Comparison of ENCODE assay signal across 8 mouse cellular contexts in the genomic region with DNA sequence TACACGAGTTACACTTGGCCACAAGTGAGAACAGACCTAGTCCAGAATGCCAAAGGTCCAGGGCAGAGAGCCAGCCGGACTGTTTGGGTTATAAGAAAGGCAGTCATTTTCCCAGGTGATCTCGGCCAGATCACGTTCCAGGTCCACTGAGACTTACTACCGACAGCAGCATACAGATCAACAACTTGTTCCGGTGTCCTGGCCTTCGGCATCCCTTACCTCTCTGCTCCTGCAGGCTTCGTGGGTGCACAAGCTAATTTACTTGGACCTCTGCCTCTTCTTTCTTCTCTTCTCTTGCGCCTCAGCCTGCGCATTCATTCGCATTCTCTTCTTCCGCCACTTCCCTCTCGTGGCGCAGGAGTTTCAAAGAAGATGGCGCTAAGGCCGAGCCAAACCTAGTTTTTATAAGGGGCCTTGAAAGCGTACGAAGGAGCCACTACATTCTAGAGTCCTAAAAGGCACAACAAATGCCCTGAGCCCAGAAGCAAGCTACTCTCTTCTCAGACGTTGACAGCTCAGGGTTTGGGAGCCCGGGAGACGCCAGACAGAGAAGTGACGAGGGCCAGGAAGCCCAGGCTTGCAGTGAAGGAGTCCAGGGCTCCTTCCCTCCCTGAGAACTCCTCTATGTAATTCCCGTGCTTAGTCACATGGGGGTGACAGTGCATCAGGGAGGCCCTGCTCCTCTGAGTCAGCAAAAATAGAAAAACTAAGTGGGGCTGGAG. TPM values are rescaled to one million over a fixed set of nuclear protein-coding genes. Genes with fewer than 3 reads are reported as not detected.
DNase-seq lines count a peak whose midpoint lies in the region; ATAC-seq and TF ChIP-seq lines count a peak whose summit lies in the region.

No protein-coding gene starts in this region.

- 4% methylated on average over 23 of the region's 23 CpGs for WGBS in heart, embryonic 11.5 days (ENCODE audit: insufficient replicate concordance)
- 2% methylated on average over 23 of the region's 23 CpGs for WGBS in kidney, embryonic 14.5 days
- WGBS in limb, embryonic 13.5 days: 4% methylated on average over 23 of the region's 23 CpGs
- WGBS in midbrain, embryonic 14.5 days: 4% methylated on average over 23 of the region's 23 CpGs

- peak; percentile 12 to 77; a peak in 2 of 4 replicates for TF ChIP-seq CTCF in CH12.LX (conservative IDR thresholded peaks at IDR 0.05 in 1 of 2, IDR thresholded peaks at IDR 0.05 in 1 of 2; ENCODE audit: low read depth in 2 of 2, low read length in 2 of 2)

- H3K9me3 ChIP-seq in CH12.LX (replicated peaks; ENCODE audit: low read length): no peaks in the 10 kb centered on the region
- peaks cover 7% of the 10 kb centered on the region for H3K9me3 ChIP-seq in erythroblast, embryonic 14.5 days (ENCODE audit: control insufficient read depth, low read length)
- 0 out of 2 replicates have a peak, but pooled peaks cover 2% of the 10 kb centered on the region for H3K9me3 ChIP-seq in heart, embryonic 11.5 days (replicated peaks; ENCODE audit: control insufficient read depth, low read length)
- H3K9me3 ChIP-seq in kidney, embryonic 14.5 days (ENCODE audit: control insufficient read depth, low read length): no peaks in the 10 kb centered on the region
- H3K9me3 ChIP-seq in limb, embryonic 13.5 days: no peaks in the 10 kb centered on the region
- no peaks in the 10 kb centered on the region for H3K9me3 ChIP-seq in midbrain, embryonic 14.5 days (ENCODE audit: control insufficient read depth, low read length)

- H3K4me3 ChIP-seq in CH12.LX (replicated peaks in 1 of 3; ENCODE audit: low read depth in 2 of 3, low read length in 2 of 3, poor library complexity in 1 of 3): no peak overlapping the region
- H3K4me3 ChIP-seq in brown adipose tissue, adult 24 weeks (ENCODE audit: insufficient read depth, low read depth, low read length): peak overlapping the region; percentile 63
- H3K4me3 ChIP-seq in erythroblast, embryonic 14.5 days (replicated peaks): peak overlapping the region; percentile 50
- peak overlapping the region; percentile 41 for H3K4me3 ChIP-seq in heart, embryonic 11.5 days (ENCODE audit: low read depth, low read length)
- H3K4me3 ChIP-seq in kidney, embryonic 14.5 days (ENCODE audit: low read length): peak overlapping the region; percentile 37
- H3K4me3 ChIP-seq in limb, embryonic 13.5 days: peak overlapping the region; percentile 41
- peak overlapping the region; percentile 24 for H3K4me3 ChIP-seq in midbrain, embryonic 14.5 days (replicated peaks; ENCODE audit: low read depth, low read length)

- TF ChIP-seq EP300 in CH12.LX (IDR thresholded peaks at IDR 0.05; ENCODE audit: low read length): no peak

- H3K9ac ChIP-seq in CH12.LX (ENCODE audit: insufficient read depth, low read depth): no peak overlapping the region
- H3K9ac ChIP-seq in heart, embryonic 11.5 days (ENCODE audit: low read depth, low read length): peak overlapping the region; percentile 59
- peak overlapping the region; percentile 51 for H3K9ac ChIP-seq in kidney, embryonic 14.5 days (ENCODE audit: low read depth, low read length)
- peak overlapping the region; percentile 56 for H3K9ac ChIP-seq in limb, embryonic 13.5 days
- no peak overlapping the region; the same call in 1 of the 2 replicates for H3K9ac ChIP-seq in midbrain, embryonic 14.5 days (replicated peaks; ENCODE audit: low read length)

- H3K79me2 ChIP-seq in CH12.LX (replicated peaks; ENCODE audit: control insufficient read depth, extremely low read depth, insufficient read depth, poor library complexity, severe bottlenecking): no peaks in the 10 kb centered on the region

- H3K27me3 ChIP-seq in CH12.LX (replicated peaks): no peaks in the 10 kb centered on the region
- no peaks in the 10 kb centered on the region for H3K27me3 ChIP-seq in erythroblast, embryonic 14.5 days (ENCODE audit: control insufficient read depth)
- H3K27me3 ChIP-seq in heart, embryonic 11.5 days (ENCODE audit: control insufficient read depth, insufficient read depth, low read length): no peaks in the 10 kb centered on the region
- no peaks in the 10 kb centered on the region for H3K27me3 ChIP-seq in kidney, embryonic 14.5 days (ENCODE audit: control insufficient read depth, insufficient read depth, low read length)
- H3K27me3 ChIP-seq in limb, embryonic 13.5 days: no peaks in the 10 kb centered on the region
- no peaks in the 10 kb centered on the region for H3K27me3 ChIP-seq in midbrain, embryonic 14.5 days (ENCODE audit: control insufficient read depth, insufficient read depth, low read length)

- no peak for TF ChIP-seq POLR2A in CH12.LX (IDR thresholded peaks at IDR 0.05; ENCODE audit: low read depth, low read length)

- in situ Hi-C loops in CH12.LX (cut with MboI; ENCODE audit: low pct_ligation_motif_present, low pct_unique_long_range_greater_than_20kb, low sequenced_read_pairs): no loop called here

- TF ChIP-seq RAD21 in CH12.LX (IDR thresholded peaks at IDR 0.05; ENCODE audit: low read depth, low read length): peak; percentile 76

- H3K4me1 ChIP-seq in CH12.LX (ENCODE audit: control insufficient read depth in 1 of 2, insufficient read depth in 2 of 2): 0 out of 4 replicates have a peak, but pooled peaks cover 0 to 3% of the 10 kb centered on the region in 2 experiments
- H3K4me1 ChIP-seq in brown adipose tissue, adult 24 weeks (ENCODE audit: control insufficient read depth, insufficient read depth, insufficient read length, low read length): 0 out of 2 replicates have a peak, but pooled peaks cover 2% of the 10 kb centered on the region
- H3K4me1 ChIP-seq in erythroblast, embryonic 14.5 days (ENCODE audit: control insufficient read depth): peaks cover 23% of the 10 kb centered on the region
- H3K4me1 ChIP-seq in heart, embryonic 11.5 days (ENCODE audit: control insufficient read depth, insufficient read depth, low read length): no peaks in the 10 kb centered on the region
- H3K4me1 ChIP-seq in kidney, embryonic 14.5 days (ENCODE audit: control insufficient read depth, insufficient read depth, low read length): no peaks in the 10 kb centered on the region
- H3K4me1 ChIP-seq in limb, embryonic 13.5 days: no peaks in the 10 kb centered on the region
- peaks cover 6% of the 10 kb centered on the region; the same call in 1 of the 2 replicates for H3K4me1 ChIP-seq in midbrain, embryonic 14.5 days (ENCODE audit: control insufficient read depth, insufficient read depth, low read length)

- H3K36me3 ChIP-seq in CH12.LX (replicated peaks in 1 of 2; ENCODE audit: control insufficient read depth in 1 of 2, insufficient read depth in 1 of 2, low read length in 1 of 2): no peaks in the 10 kb centered on the region
- H3K36me3 ChIP-seq in erythroblast, embryonic 14.5 days (ENCODE audit: control insufficient read depth): no peaks in the 10 kb centered on the region; the same call in 1 of the 2 replicates
- no peaks in the 10 kb centered on the region for H3K36me3 ChIP-seq in heart, embryonic 11.5 days (ENCODE audit: control insufficient read depth, insufficient read depth, low read length)
- no peaks in the 10 kb centered on the region for H3K36me3 ChIP-seq in kidney, embryonic 14.5 days (ENCODE audit: control insufficient read depth, insufficient read depth, low read length)
- H3K36me3 ChIP-seq in limb, embryonic 13.5 days: no peaks in the 10 kb centered on the region
- H3K36me3 ChIP-seq in midbrain, embryonic 14.5 days (ENCODE audit: control insufficient read depth, insufficient read depth, low read length): no peaks in the 10 kb centered on the region

- ATAC-seq in heart, embryonic 11.5 days (replicated peaks; ENCODE audit: insufficient number of reproducible peaks, low FRiP score, low TSS enrichment): peak; percentile 92
- ATAC-seq in kidney, embryonic 14.5 days (ENCODE audit: low FRiP score, low TSS enrichment): peak; percentile 91
- ATAC-seq in limb, embryonic 13.5 days (ENCODE audit: low FRiP score, low read depth): peak; percentile 84; the same call in 1 of the 2 replicates
- ATAC-seq in midbrain, embryonic 14.5 days (ENCODE audit: low FRiP score, low TSS enrichment): no peak; the same call in 1 of the 2 replicates

- no peak overlapping the region for H3K27ac ChIP-seq in CH12.LX (ENCODE audit: insufficient read depth, low read depth)
- H3K27ac ChIP-seq in brown adipose tissue, adult 24 weeks (replicated peaks; ENCODE audit: low read depth, low read length): peak overlapping the region; percentile 78
- H3K27ac ChIP-seq in heart, embryonic 11.5 days (ENCODE audit: low read depth, low read length): peak overlapping the region; percentile 70
- peak overlapping the region; percentile 83 for H3K27ac ChIP-seq in kidney, embryonic 14.5 days (ENCODE audit: low read depth, low read length)
- H3K27ac ChIP-seq in limb, embryonic 13.5 days: peak overlapping the region; percentile 81
- peak overlapping the region; percentile 74 for H3K27ac ChIP-seq in midbrain, embryonic 14.5 days (replicated peaks; ENCODE audit: low read depth, low read length)

- no peak overlapping the region for H3K4me2 ChIP-seq in CH12.LX (ENCODE audit: insufficient read depth, low read depth, poor library complexity, severe bottlenecking)
- H3K4me2 ChIP-seq in heart, embryonic 11.5 days: peak overlapping the region; percentile 63
- peak overlapping the region; percentile 52 for H3K4me2 ChIP-seq in kidney, embryonic 14.5 days (replicated peaks; ENCODE audit: low read depth, low read length)
- peak overlapping the region; percentile 61 for H3K4me2 ChIP-seq in limb, embryonic 13.5 days (replicated peaks)
- H3K4me2 ChIP-seq in midbrain, embryonic 14.5 days (ENCODE audit: low read length): peak overlapping the region; percentile 49

- dilution Hi-C loops in CH12.LX (cut with MboI; ENCODE audit: extremely low pct_ligation_motif_present, extremely low pct_unique_long_range_greater_than_20kb, low sequenced_read_pairs): no loop called here

- peak; percentile 40 for DNase-seq in CH12.LX (ENCODE audit: extremely low read depth)
- peak; percentile 81 for DNase-seq in midbrain, embryonic 14.5 days
- peak; percentile 64 for DNase-seq in spleen, adult 12 weeks (ENCODE audit: low spot score)

RNA-seq across cellular contexts. Expression of a gene that starts 27.2 kb away (rescaled TPM):
- total RNA-seq in CH12.LX (2012; rRNA removed): 13.8 and 14.6 TPM in 2 replicates
- total RNA-seq in CH12.LX (2014; rRNA removed): 11.2 and 11.8 TPM in 2 replicates
- polyA plus RNA-seq in CH12.LX (2012; ENCODE audit: insufficient read length, low read depth): 12.6 and 13.0 TPM in 2 replicates
- polyA plus RNA-seq in brown adipose tissue, adult 24 weeks (2012; ENCODE audit: insufficient read depth, insufficient read length, missing spikeins): 24.0 and 34.1 TPM in 2 replicates
- polyA plus RNA-seq in erythroblast, embryonic 14.5 days (2012): 0.20 and 0.48 TPM in 2 replicates
- 41.8 and 72.1 TPM in 2 replicates for polyA plus RNA-seq in heart, embryonic 11.5 days (2014; fragmentation: Nextera tagmentation; extraction: Ambion mirVana)
- polyA plus RNA-seq in kidney, embryonic 14.5 days (2014; fragmentation: Nextera tagmentation; extraction: Ambion mirVana): 71.2 and 93.6 TPM in 2 replicates
- polyA plus RNA-seq in limb, embryonic 13.5 days (2015; fragmentation: Nextera tagmentation; extraction: Ambion mirVana): 80.4 and 82.4 TPM in 2 replicates
- polyA plus RNA-seq in midbrain, embryonic 14.5 days (2014; fragmentation: Nextera tagmentation; extraction: Ambion mirVana): 72.6 and 76.6 TPM in 2 replicates

RNA-seq across cellular contexts. Expression of a gene that starts 29.9 kb away (rescaled TPM):
- not detected in 2 replicates for total RNA-seq in CH12.LX (2012; rRNA removed)
- not detected in 2 replicates for total RNA-seq in CH12.LX (2014; rRNA removed)
- not detected in 2 replicates for polyA plus RNA-seq in CH12.LX (2012; ENCODE audit: insufficient read length, low read depth)
- polyA plus RNA-seq in brown adipose tissue, adult 24 weeks (2012; ENCODE audit: insufficient read depth, insufficient read length, missing spikeins): not detected in 2 replicates
- polyA plus RNA-seq in erythroblast, embryonic 14.5 days (2012): 0.05 and 0.07 TPM in 2 replicates
- 0.56 and 0.64 TPM in 2 replicates for polyA plus RNA-seq in heart, embryonic 11.5 days (2014; fragmentation: Nextera tagmentation; extraction: Ambion mirVana)
- 9.9 and 14.9 TPM in 2 replicates for polyA plus RNA-seq in kidney, embryonic 14.5 days (2014; fragmentation: Nextera tagmentation; extraction: Ambion mirVana)
- 11.8 and 12.0 TPM in 2 replicates for polyA plus RNA-seq in limb, embryonic 13.5 days (2015; fragmentation: Nextera tagmentation; extraction: Ambion mirVana)
- 0.38 and 0.99 TPM in 2 replicates for polyA plus RNA-seq in midbrain, embryonic 14.5 days (2014; fragmentation: Nextera tagmentation; extraction: Ambion mirVana)

RNA-seq across cellular contexts. Expression of a gene that starts 49.0 kb away (rescaled TPM):
- total RNA-seq in CH12.LX (2012; rRNA removed): not detected in 2 replicates
- not detected in 2 replicates for total RNA-seq in CH12.LX (2014; rRNA removed)
- polyA plus RNA-seq in CH12.LX (2012; ENCODE audit: insufficient read length, low read depth): not detected in 2 replicates
- not detected in 2 replicates for polyA plus RNA-seq in brown adipose tissue, adult 24 weeks (2012; ENCODE audit: insufficient read depth, insufficient read length, missing spikeins)
- not detected in 2 replicates for polyA plus RNA-seq in erythroblast, embryonic 14.5 days (2012)
- polyA plus RNA-seq in heart, embryonic 11.5 days (2014; fragmentation: Nextera tagmentation; extraction: Ambion mirVana): not detected in 2 replicates
- polyA plus RNA-seq in kidney, embryonic 14.5 days (2014; fragmentation: Nextera tagmentation; extraction: Ambion mirVana): not detected in 2 replicates
- polyA plus RNA-seq in limb, embryonic 13.5 days (2015; fragmentation: Nextera tagmentation; extraction: Ambion mirVana): not detected in 2 replicates
- not detected in 2 replicates for polyA plus RNA-seq in midbrain, embryonic 14.5 days (2014; fragmentation: Nextera tagmentation; extraction: Ambion mirVana)

Comparison
In these comparisons a context has a peak if more than half of its experiments do, and no peak if none do; other contexts are left out.
1. H3K4me3 ChIP-seq: peak in brown adipose tissue, adult 24 weeks (single experiment), erythroblast, embryonic 14.5 days (single experiment), heart, embryonic 11.5 days (single experiment), kidney, embryonic 14.5 days (single experiment), limb, embryonic 13.5 days (single experiment) and midbrain, embryonic 14.5 days (single experiment); none in CH12.LX (0 of 3).
2. H3K9ac ChIP-seq: peak in heart, embryonic 11.5 days (single experiment), kidney, embryonic 14.5 days (single experiment) and limb, embryonic 13.5 days (single experiment); none in CH12.LX (single experiment) and midbrain, embryonic 14.5 days (single experiment).
3. Peak in every context shown above with its lines, with median percentiles within 50 percentile points of each other: DNase-seq.